Mouse (Mus musculus): ENCODE results near the gene Pyroxd2. TPM values are rescaled to one million over a fixed set of nuclear protein-coding genes. Genes with fewer than 3 reads are reported as not detected.

The Pyroxd2 gene
- polyA plus RNA-seq, 1 experiment from 2014 or later: 0.88 TPM

DNA sequence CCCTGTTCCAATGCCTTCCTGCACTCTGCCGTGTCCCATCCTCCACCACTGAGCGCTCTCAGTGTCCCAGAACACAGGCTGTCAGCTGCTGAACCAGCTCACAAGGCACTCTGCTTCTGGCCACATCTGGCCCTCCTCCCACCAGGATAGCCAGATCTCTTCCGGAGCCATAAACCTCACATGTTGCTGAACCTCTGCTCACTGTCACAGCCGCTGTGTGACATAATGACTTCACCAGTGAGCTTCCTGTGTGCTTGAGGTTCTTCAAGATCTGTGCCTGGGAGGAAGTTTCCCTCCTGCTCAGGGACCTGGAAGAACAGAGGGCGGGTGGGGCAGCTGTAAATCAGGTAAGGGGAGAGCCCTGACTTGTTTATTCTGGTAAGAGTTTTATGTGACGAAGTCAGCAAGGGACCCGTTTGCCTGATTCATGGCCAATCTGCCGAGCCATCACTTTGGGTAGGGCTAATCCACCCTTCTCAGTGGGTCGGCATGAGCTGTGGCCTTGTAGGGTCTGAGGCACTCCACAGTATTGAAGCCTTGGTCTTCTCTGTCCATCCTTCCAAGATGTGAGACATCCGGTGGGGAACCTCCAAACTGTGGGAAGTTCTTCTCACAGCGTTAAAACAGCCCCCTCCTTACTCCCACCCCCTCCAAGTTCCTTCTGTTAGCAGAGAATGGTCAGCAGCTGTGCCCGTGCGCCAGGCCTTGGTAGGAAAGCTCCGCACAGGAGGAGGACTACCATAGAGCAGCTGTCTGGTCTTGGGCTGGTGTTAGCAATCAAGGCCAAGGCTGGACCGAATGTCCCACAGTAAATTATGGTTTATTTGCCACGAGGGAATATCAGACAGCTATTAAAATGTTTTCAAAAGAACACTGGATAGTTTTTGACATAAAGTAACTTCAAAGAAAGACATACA, 27.3 kb downstream of the Pyroxd2 start:
- H3K27me3 ChIP-seq (ENCODE audit: control insufficient read depth, insufficient read depth, low read length): no peaks in the 10 kb centered on the region
- no peak for ATAC-seq (ENCODE audit: low FRiP score)
- no peak overlapping the region for H3K27ac ChIP-seq (ENCODE audit: low read depth, low read length)
- DNase-seq (ENCODE audit: low spot score): no peak
- H3K4me1 ChIP-seq (replicated peaks; ENCODE audit: control insufficient read depth, insufficient read depth, low read length): no peaks in the 10 kb centered on the region
- no peaks in the 10 kb centered on the region for H3K9me3 ChIP-seq (ENCODE audit: control insufficient read depth, low read length)
- H3K9ac ChIP-seq (ENCODE audit: low read depth, low read length): no peak overlapping the region
- 79% methylated on average over 16 of the region's 16 CpGs for WGBS
- no peak overlapping the region for H3K4me2 ChIP-seq (replicated peaks; ENCODE audit: low read depth, low read length)
- H3K4me3 ChIP-seq (ENCODE audit: low read depth, low read length): no peak overlapping the region
- H3K36me3 ChIP-seq (ENCODE audit: control insufficient read depth, insufficient read depth, low read length): no peaks in the 10 kb centered on the region

DNA sequence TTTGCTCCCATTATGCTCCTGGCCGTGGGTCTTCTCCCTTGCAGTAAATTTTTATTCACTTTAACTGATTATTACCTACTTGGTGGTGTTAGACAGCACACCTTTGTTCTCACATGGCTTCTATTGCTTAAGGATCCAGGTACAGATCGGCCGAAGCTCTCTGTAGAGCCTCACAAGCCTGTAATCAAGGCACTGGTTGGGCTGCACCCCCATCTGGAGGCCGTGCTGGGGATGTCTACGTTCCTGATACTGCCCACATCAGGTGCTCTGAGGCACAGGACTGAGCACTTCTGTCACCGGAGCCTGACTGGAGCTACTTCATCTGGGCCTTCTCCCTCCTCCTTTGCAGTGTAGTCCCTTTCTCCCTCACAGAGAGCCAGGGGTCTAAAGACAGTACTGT, 29.3 kb downstream of the Pyroxd2 start:
- no peaks in the 10 kb centered on the region for H3K36me3 ChIP-seq (ENCODE audit: control insufficient read depth, insufficient read depth, low read length)
- 80% methylated on average over 6 of the region's 6 CpGs for WGBS
- ATAC-seq (ENCODE audit: low FRiP score) (no peak), DNase-seq (ENCODE audit: low spot score) (no peak)
- H3K4me2 ChIP-seq (replicated peaks; ENCODE audit: low read depth, low read length): no peak overlapping the region
- no peaks in the 10 kb centered on the region for H3K27me3 ChIP-seq (ENCODE audit: control insufficient read depth, insufficient read depth, low read length)
- H3K4me3 ChIP-seq (ENCODE audit: low read depth, low read length): no peak overlapping the region
- H3K27ac ChIP-seq (ENCODE audit: low read depth, low read length): no peak overlapping the region
- no peak overlapping the region for H3K9ac ChIP-seq (ENCODE audit: low read depth, low read length)
- H3K9me3 ChIP-seq (ENCODE audit: control insufficient read depth, low read length): no peaks in the 10 kb centered on the region
- no peaks in the 10 kb centered on the region for H3K4me1 ChIP-seq (replicated peaks; ENCODE audit: control insufficient read depth, insufficient read depth, low read length)

DNA sequence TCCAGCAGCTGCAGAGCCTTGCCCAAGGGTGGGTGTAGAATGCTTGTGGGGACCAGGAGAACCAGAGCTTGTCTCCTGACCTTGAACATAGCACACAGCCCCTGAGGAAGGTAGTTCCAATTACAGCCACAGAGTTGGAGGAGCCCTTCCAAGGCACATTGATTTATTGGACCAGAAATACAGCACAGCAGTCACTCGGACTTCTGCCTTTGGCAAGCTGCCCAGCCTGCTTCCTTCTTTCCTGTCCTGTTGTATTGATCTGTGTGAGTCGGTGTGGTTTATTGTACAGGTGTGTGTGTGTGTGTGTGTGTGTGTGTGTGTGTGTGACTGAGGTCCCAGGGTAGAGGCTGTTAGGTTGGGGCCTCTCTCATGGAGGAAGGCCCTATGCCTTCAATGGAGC, 30.1 kb downstream of the Pyroxd2 start:
- H3K4me2 ChIP-seq (replicated peaks; ENCODE audit: low read depth, low read length): no peak overlapping the region
- H3K9ac ChIP-seq (ENCODE audit: low read depth, low read length): no peak overlapping the region
- H3K4me3 ChIP-seq (ENCODE audit: low read depth, low read length): no peak overlapping the region
- H3K36me3 ChIP-seq (ENCODE audit: control insufficient read depth, insufficient read depth, low read length): no peaks in the 10 kb centered on the region
- ATAC-seq (ENCODE audit: low FRiP score) (no peak), DNase-seq (ENCODE audit: low spot score) (no peak)
- no peaks in the 10 kb centered on the region for H3K4me1 ChIP-seq (replicated peaks; ENCODE audit: control insufficient read depth, insufficient read depth, low read length)
- H3K27me3 ChIP-seq (ENCODE audit: control insufficient read depth, insufficient read depth, low read length): no peaks in the 10 kb centered on the region
- no peak overlapping the region for H3K27ac ChIP-seq (ENCODE audit: low read depth, low read length)
- H3K9me3 ChIP-seq (ENCODE audit: control insufficient read depth, low read length): no peaks in the 10 kb centered on the region
- 77% methylated on average over 2 of the region's 2 CpGs for WGBS

- Histone ChIP-seq H3K36me3 (ENCODE audit: control insufficient read depth, insufficient read depth, low read length) (no peaks in the 10 kb centered on the region), H3K4me3 (ENCODE audit: low read depth, low read length) (no peak overlapping the region), H3K4me1 (replicated peaks; ENCODE audit: control insufficient read depth, insufficient read depth, low read length) (no peaks in the 10 kb centered on the region), H3K27ac (ENCODE audit: low read depth, low read length) (no peak overlapping the region), H3K4me2 (replicated peaks; ENCODE audit: low read depth, low read length) (no peak overlapping the region), H3K9ac (ENCODE audit: low read depth, low read length) (no peak overlapping the region), H3K9me3 (ENCODE audit: control insufficient read depth, low read length) (no peaks in the 10 kb centered on the region), H3K27me3 (ENCODE audit: control insufficient read depth, insufficient read depth, low read length) (no peaks in the 10 kb centered on the region)
- DNase-seq (ENCODE audit: low spot score): no peak
- no peak for ATAC-seq (ENCODE audit: low FRiP score)
- WGBS: 90% methylated on average over 3 of the region's 3 CpGs
Measured at GRCm38 (mm10) chr19:42718101-42718500, 34.5 kb downstream of the Pyroxd2 start.

DNA sequence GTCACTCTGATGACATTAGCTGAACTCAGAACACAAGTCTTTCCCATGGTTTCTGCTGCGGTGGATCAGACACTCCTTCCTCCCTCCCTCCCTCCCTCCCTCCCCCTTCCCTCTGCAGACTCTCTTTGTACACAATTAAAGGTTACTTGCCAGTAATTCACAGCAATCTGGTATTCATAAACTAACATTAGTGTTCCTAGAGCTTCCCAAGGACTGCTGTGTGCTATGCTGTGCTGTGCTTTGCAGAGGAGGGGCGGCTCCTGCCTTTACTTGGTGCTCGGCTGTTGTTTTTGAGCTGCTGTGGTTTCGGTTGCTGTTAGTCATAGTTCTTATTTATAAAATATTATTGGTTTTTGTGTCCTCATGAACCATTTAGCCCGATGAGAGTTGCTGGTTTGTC, 34.9 kb downstream of the Pyroxd2 start:
- H3K9me3 ChIP-seq (ENCODE audit: control insufficient read depth, low read length): no peaks in the 10 kb centered on the region
- H3K4me3 ChIP-seq (ENCODE audit: low read depth, low read length): no peak overlapping the region
- no peak overlapping the region for H3K4me2 ChIP-seq (replicated peaks; ENCODE audit: low read depth, low read length)
- no peaks in the 10 kb centered on the region for H3K4me1 ChIP-seq (replicated peaks; ENCODE audit: control insufficient read depth, insufficient read depth, low read length)
- no peak overlapping the region for H3K9ac ChIP-seq (ENCODE audit: low read depth, low read length)
- ATAC-seq (ENCODE audit: low FRiP score): no peak
- H3K27ac ChIP-seq (ENCODE audit: low read depth, low read length): no peak overlapping the region
- no peaks in the 10 kb centered on the region for H3K27me3 ChIP-seq (ENCODE audit: control insufficient read depth, insufficient read depth, low read length)
- no peak for DNase-seq (ENCODE audit: low spot score)
- 78% methylated on average over 5 of the region's 5 CpGs for WGBS
- H3K36me3 ChIP-seq (ENCODE audit: control insufficient read depth, insufficient read depth, low read length): no peaks in the 10 kb centered on the region

DNA sequence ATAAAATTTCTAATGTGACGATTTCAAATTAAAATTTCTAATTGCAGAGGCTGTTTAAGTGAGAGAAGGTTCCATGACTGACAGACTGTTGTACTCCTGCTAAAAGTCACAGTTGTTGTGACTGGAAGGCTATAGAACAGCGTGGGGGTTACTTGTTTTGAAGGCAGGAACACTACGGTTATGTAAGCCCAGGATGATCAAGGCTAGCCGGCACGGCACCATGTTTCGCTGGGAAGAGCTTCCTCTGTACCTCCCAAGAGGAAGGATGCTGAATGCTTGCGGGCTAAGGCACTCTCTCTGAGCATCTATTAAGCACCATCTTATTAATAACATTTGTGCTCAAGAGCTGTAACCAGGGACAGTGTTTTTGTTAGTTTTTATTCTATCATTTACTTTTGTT, 36.1 kb downstream of the Pyroxd2 start:
- H3K4me3 ChIP-seq (ENCODE audit: low read depth, low read length): no peak overlapping the region
- no peaks in the 10 kb centered on the region for H3K4me1 ChIP-seq (replicated peaks; ENCODE audit: control insufficient read depth, insufficient read depth, low read length)
- H3K9ac ChIP-seq (ENCODE audit: low read depth, low read length): no peak overlapping the region
- no peaks in the 10 kb centered on the region for H3K36me3 ChIP-seq (ENCODE audit: control insufficient read depth, insufficient read depth, low read length)
- no peak overlapping the region for H3K4me2 ChIP-seq (replicated peaks; ENCODE audit: low read depth, low read length)
- H3K9me3 ChIP-seq (ENCODE audit: control insufficient read depth, low read length): no peaks in the 10 kb centered on the region
- no peak overlapping the region for H3K27ac ChIP-seq (ENCODE audit: low read depth, low read length)
- ATAC-seq (ENCODE audit: low FRiP score): no peak
- no peaks in the 10 kb centered on the region for H3K27me3 ChIP-seq (ENCODE audit: control insufficient read depth, insufficient read depth, low read length)
- no peak for DNase-seq (ENCODE audit: low spot score)
- 76% methylated on average over 7 of the region's 7 CpGs for WGBS

DNA sequence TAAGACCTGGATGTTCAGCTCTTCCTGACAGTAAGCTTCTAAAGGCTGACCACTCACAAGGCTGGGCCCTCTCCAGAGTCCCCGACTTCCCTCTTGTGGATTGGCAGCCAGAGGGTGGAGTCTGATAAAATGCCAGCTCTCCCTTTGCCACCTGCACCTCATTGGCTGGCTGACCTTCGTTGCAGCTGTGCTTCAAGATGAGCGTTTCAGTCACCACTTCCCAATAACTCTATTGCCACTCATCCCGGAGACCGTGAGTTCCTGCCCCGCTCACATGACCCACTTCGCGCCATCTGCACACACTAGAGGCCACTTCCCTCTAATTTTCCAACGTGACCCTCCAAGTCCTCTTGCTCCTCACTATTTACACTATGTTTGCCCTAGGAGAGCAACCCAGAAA, 38.8 kb downstream of the Pyroxd2 start:
- Histone ChIP-seq H3K9ac (ENCODE audit: low read depth, low read length) (no peak overlapping the region), H3K27me3 (ENCODE audit: control insufficient read depth, insufficient read depth, low read length) (no peaks in the 10 kb centered on the region), H3K4me3 (ENCODE audit: low read depth, low read length) (no peak overlapping the region), H3K27ac (ENCODE audit: low read depth, low read length) (no peak overlapping the region), H3K9me3 (ENCODE audit: control insufficient read depth, low read length) (no peaks in the 10 kb centered on the region), H3K36me3 (ENCODE audit: control insufficient read depth, insufficient read depth, low read length) (no peaks in the 10 kb centered on the region), H3K4me1 (replicated peaks; ENCODE audit: control insufficient read depth, insufficient read depth, low read length) (no peaks in the 10 kb centered on the region), H3K4me2 (replicated peaks; ENCODE audit: low read depth, low read length) (no peak overlapping the region)
- ATAC-seq (ENCODE audit: low FRiP score) (no peak), DNase-seq (ENCODE audit: low spot score) (no peak)
- WGBS: 86% methylated on average over 9 of the region's 9 CpGs

DNA sequence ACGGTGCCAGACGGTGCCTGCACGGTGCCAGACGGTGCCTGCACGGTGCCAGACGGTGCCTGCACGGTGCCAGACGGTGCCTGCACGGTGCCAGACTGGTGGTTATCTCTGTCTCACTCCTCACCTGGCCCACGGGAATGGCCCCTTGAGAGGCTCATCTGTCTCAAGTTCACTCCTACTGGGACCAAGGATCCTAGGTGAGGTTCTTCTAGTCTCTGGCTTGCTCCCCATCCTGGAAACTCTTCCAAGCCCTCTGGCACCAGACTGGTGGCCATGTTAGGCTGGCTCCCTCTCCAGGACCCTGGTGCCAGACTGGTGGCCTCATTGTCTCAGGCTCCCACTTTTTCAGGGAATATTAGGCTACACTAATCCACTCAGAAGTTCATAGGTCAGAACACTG, 53.1 kb downstream of the Pyroxd2 start:
- DNase-seq (ENCODE audit: low spot score): no peak
- no peaks in the 10 kb centered on the region for H3K27me3 ChIP-seq (ENCODE audit: control insufficient read depth, insufficient read depth, low read length)
- no peak overlapping the region for H3K4me2 ChIP-seq (replicated peaks; ENCODE audit: low read depth, low read length)
- H3K9me3 ChIP-seq (ENCODE audit: control insufficient read depth, low read length): no peaks in the 10 kb centered on the region
- H3K9ac ChIP-seq (ENCODE audit: low read depth, low read length): no peak overlapping the region
- H3K4me1 ChIP-seq (replicated peaks; ENCODE audit: control insufficient read depth, insufficient read depth, low read length): no peaks in the 10 kb centered on the region; the same call in 1 of the 2 replicates
- H3K4me3 ChIP-seq (ENCODE audit: low read depth, low read length): no peak overlapping the region
- H3K36me3 ChIP-seq (ENCODE audit: control insufficient read depth, insufficient read depth, low read length): no peaks in the 10 kb centered on the region
- H3K27ac ChIP-seq (ENCODE audit: low read depth, low read length): no peak overlapping the region
- no peak for ATAC-seq (ENCODE audit: low FRiP score)
- WGBS: 92% methylated on average over 6 of the region's 10 CpGs

- H3K4me2 ChIP-seq (replicated peaks; ENCODE audit: low read depth, low read length): no peak overlapping the region
- no peaks in the 10 kb centered on the region for H3K27me3 ChIP-seq (ENCODE audit: control insufficient read depth, insufficient read depth, low read length)
- no peaks in the 10 kb centered on the region for H3K9me3 ChIP-seq (ENCODE audit: control insufficient read depth, low read length)
- H3K4me3 ChIP-seq (ENCODE audit: low read depth, low read length): no peak overlapping the region
- no peak overlapping the region for H3K27ac ChIP-seq (ENCODE audit: low read depth, low read length)
- 69% methylated on average over 2 of the region's 2 CpGs for WGBS
- ATAC-seq (ENCODE audit: low FRiP score): no peak
- H3K4me1 ChIP-seq (replicated peaks; ENCODE audit: control insufficient read depth, insufficient read depth, low read length): no peaks in the 10 kb centered on the region; the same call in 1 of the 2 replicates
- H3K36me3 ChIP-seq (ENCODE audit: control insufficient read depth, insufficient read depth, low read length): no peaks in the 10 kb centered on the region
- no peak overlapping the region for H3K9ac ChIP-seq (ENCODE audit: low read depth, low read length)
- DNase-seq (ENCODE audit: low spot score): no peak
Measured at GRCm38 (mm10) chr19:42698576-42698975, 54.0 kb downstream of the Pyroxd2 start.

All from hindbrain, embryonic 11.5 days (tissue).